In the genomic region with DNA sequence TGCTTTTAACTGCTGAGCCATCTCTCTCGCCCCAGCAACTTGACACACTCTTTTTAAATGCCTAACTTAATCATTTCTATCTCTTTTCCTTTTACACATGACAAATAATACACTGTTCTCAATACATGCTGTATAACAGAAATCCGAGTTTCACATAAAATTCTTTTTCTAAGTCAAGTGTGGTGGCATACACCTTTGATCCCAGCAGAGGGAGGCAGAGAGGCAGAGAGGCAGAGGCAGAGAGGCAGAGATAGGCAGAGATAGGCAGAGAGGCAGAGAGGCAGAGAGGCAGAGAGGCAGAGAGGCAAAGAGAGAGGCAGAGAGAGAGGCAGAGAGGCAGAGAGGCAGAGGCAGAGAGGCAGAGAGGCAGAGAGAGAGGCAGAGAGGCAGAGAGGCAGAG, we compare ENCODE assay signal across 8 mouse cellular contexts. TPM values are rescaled to one million over a fixed set of nuclear protein-coding genes. Genes with fewer than 3 reads are reported as not detected.
DNase-seq lines count a peak whose midpoint lies in the region; ATAC-seq and TF ChIP-seq lines count a peak whose summit lies in the region.
"Not testable (repeated sequence)": the region's sequence is repeated elsewhere in the genome, so short reads cannot be mapped to it uniquely, and the experiment has no call there.

No protein-coding gene starts in this region.

- not testable (repeated sequence) for H3K27ac ChIP-seq in cerebellum, adult 2 months (ENCODE audit: insufficient read depth, low read length); embryonic fibroblast, embryonic 13.5 days (ENCODE audit: insufficient read depth, low read length); liver, postnatal 0 days (ENCODE audit: low read depth)

- H3K36me3 ChIP-seq in liver, postnatal 0 days (replicated peaks; ENCODE audit: insufficient read depth, low read length) = peaks cover 81% of the 10 kb centered on the region

- H3K4me2 ChIP-seq in liver, postnatal 0 days (ENCODE audit: low read depth, low read length) = not testable (repeated sequence)

- not testable (repeated sequence) for H3K27me3 ChIP-seq in cerebellum, adult 2 months (ENCODE audit: control insufficient read depth, insufficient read depth, low read length); liver, postnatal 0 days (ENCODE audit: insufficient read depth, low read length)

- DNase-seq in CD4-positive, CD25-positive, alpha-beta regulatory T cell, adult 2 months (ENCODE audit: low read depth, low spot score) = peak; percentile 71
- DNase-seq in ZHBTc4 (ENCODE audit: low read depth, low spot score) = peak; percentile 56
- peak; percentile 31 to 35 for DNase-seq in cerebellum, adult 2 months
- DNase-seq in induced T-regulatory cell, adult 2 months (ENCODE audit: low read depth) = peak; percentile 57
- DNase-seq in liver, postnatal 0 days = not testable (repeated sequence)
- peak; percentile 13 for DNase-seq in right cerebral cortex, adult 18-20 months
- peak; percentile 34 for DNase-seq in urinary bladder, postnatal 14 days (ENCODE audit: low spot score)

- WGBS in cerebellum, adult 2 months = 71% methylated on average over 2 of the region's 2 CpGs
- 65% methylated on average over 2 of the region's 2 CpGs for WGBS in liver, postnatal 0 days (ENCODE audit: insufficient replicate concordance)

- TF ChIP-seq EP300 in liver, postnatal 0 days (IDR thresholded peaks at IDR 0.05; ENCODE audit: low read depth) = not testable (repeated sequence)

- not testable (repeated sequence) for ATAC-seq in liver, postnatal 0 days

- not testable (repeated sequence) for TF ChIP-seq POLR2A in cerebellum, adult 2 months (IDR thresholded peaks at IDR 0.05; ENCODE audit: borderline replicate concordance, insufficient read depth, low read length); embryonic fibroblast, embryonic 13.5 days (IDR thresholded peaks at IDR 0.05; ENCODE audit: low read depth, low read length)

- H3K9ac ChIP-seq in liver, postnatal 0 days (replicated peaks) = not testable (repeated sequence)

- TF ChIP-seq CTCF in cerebellum, adult 2 months (IDR thresholded peaks at IDR 0.05; ENCODE audit: borderline replicate concordance, insufficient read depth, low read depth, low read length) = peak; percentile 55
- TF ChIP-seq CTCF in embryonic fibroblast, embryonic 13.5 days (IDR thresholded peaks at IDR 0.05; ENCODE audit: borderline replicate concordance, insufficient read depth, low read length) = peak; percentile 70; the same call in 1 of the 2 replicates
- TF ChIP-seq CTCF in liver, postnatal 0 days (IDR thresholded peaks at IDR 0.05; ENCODE audit: low read depth) = peak; percentile 77

- not testable (repeated sequence) for H3K4me1 ChIP-seq in cerebellum, adult 2 months (ENCODE audit: control insufficient read depth, insufficient read depth, low read length); embryonic fibroblast, embryonic 13.5 days (ENCODE audit: control insufficient read depth, insufficient read depth, low read length); liver, postnatal 0 days (ENCODE audit: insufficient read depth)

- H3K4me3 ChIP-seq in cerebellum, adult 2 months (replicated peaks; ENCODE audit: insufficient read depth, low read depth, low read length); embryonic fibroblast, embryonic 13.5 days (ENCODE audit: insufficient read depth, low read length); liver, postnatal 0 days (ENCODE audit: low read depth, low read length): not testable (repeated sequence)

- H3K9me3 ChIP-seq in liver, postnatal 0 days (ENCODE audit: low read length) = not testable (repeated sequence)

RNA-seq across cellular contexts. Expression of a gene that starts 31.7 kb away (rescaled TPM):
- polyA plus RNA-seq in cerebellum, adult 2 months (2012; rRNA removed) = 0.16 and 0.19 TPM in 2 replicates
- polyA plus RNA-seq in embryonic fibroblast, embryonic 13.5 days (2011; ENCODE audit: insufficient read length, low read depth, missing spikeins) = 16.6 and 21.5 TPM in 2 replicates
- 21.4 and 24.6 TPM in 2 replicates for polyA plus RNA-seq in liver, postnatal 0 days (2015; fragmentation: Nextera tagmentation; extraction: Ambion mirVana)

Comparison
In these comparisons a context has a peak if more than half of its experiments do, and no peak if none do; other contexts are left out.
1. RNA of a gene that starts 31.7 kb away (polyA plus RNA-seq): 21.4 to 24.6 TPM in liver, postnatal 0 days and 16.6 to 21.5 TPM in embryonic fibroblast, embryonic 13.5 days; 0.16 to 0.19 TPM in cerebellum, adult 2 months; every median in the first group is over 10 times any median in the second.
2. Peak in every context shown above with its lines, with median percentiles within 50 percentile points of each other: CTCF ChIP-seq.